Mouse (Mus musculus): Measurements from ENCODE around the gene Adcy9.

- TF ChIP-seq CTCF (IDR thresholded peaks at IDR 0.05; ENCODE audit: extremely low read depth, insufficient read depth, insufficient read length, insufficient replicate concordance) (no peak), POLR2A (IDR thresholded peaks at IDR 0.05; ENCODE audit: low read depth, low read length) (no peak)
Observed at GRCm38 (mm10) chr16:4423613-4424012, 3.3 kb upstream of the Adcy9 start.
